Mouse (Mus musculus) MEL (cell line): Measurements from ENCODE around the gene Spatc1l.

Source experiments
- CTCF ChIP-seq, 3 experiments: IDR thresholded peaks in 2 of 3; conservative IDR thresholded peaks in 1 of 3; 2 replicates each; pipeline ENCODE4 v1.5.1; 2011 to 2012; ENCODE audit warnings: low read length in 3 of 3, low read depth in 2 of 3, mild to moderate bottlenecking in 2 of 3, improper control_type of control experiment in 1 of 3, inconsistent platforms in 1 of 3, mixed read lengths in 1 of 3, moderate library complexity in 1 of 3; ENCODE audit not compliant: control insufficient read depth in 1 of 3, insufficient read depth in 1 of 3, poor library complexity in 1 of 3, severe bottlenecking in 1 of 3
- ETS1 ChIP-seq: IDR thresholded peaks from 2 replicates; pipeline ENCODE4 v1.6.1; 2012; ENCODE audit warnings: low read depth, mild to moderate bottlenecking, inconsistent platforms, low read length, improper control_type of control experiment, moderate library complexity
- GABPA ChIP-seq: IDR thresholded peaks from 2 replicates; pipeline ENCODE4 v1.6.1; 2012; ENCODE audit warnings: low read depth, mild to moderate bottlenecking, inconsistent platforms, low read length, improper control_type of control experiment, moderate library complexity
- NRF1 ChIP-seq: IDR thresholded peaks from 2 replicates; pipeline ENCODE4 v1.6.1; 2014; ENCODE audit warnings: low read depth, mild to moderate bottlenecking, inconsistent platforms, low read length, improper control_type of control experiment, moderate library complexity; ENCODE audit not compliant: poor library complexity, insufficient read depth, severe bottlenecking
- POLR2A ChIP-seq, 2 experiments: IDR thresholded peaks; 2 replicates each; pipeline ENCODE4 v1.6.1; 2011 to 2012; ENCODE audit warnings: low read length in 2 of 2, mild to moderate bottlenecking in 2 of 2, control low read depth in 1 of 2, improper control_type of control experiment in 1 of 2, low read depth in 1 of 2, moderate library complexity in 1 of 2; ENCODE audit not compliant: control insufficient read depth in 1 of 2, insufficient read depth in 1 of 2, poor library complexity in 1 of 2
- TBP ChIP-seq: IDR thresholded peaks from 2 replicates; pipeline ENCODE4 v1.8.0; 2011; ENCODE audit warnings: low read depth, low read length, improper control_type of control experiment
- TCF12 ChIP-seq: IDR thresholded peaks from 2 replicates; pipeline ENCODE4 v1.6.1; 2014; ENCODE audit warnings: low read depth, mild to moderate bottlenecking, inconsistent platforms, low read length, improper control_type of control experiment, moderate library complexity

DNA sequence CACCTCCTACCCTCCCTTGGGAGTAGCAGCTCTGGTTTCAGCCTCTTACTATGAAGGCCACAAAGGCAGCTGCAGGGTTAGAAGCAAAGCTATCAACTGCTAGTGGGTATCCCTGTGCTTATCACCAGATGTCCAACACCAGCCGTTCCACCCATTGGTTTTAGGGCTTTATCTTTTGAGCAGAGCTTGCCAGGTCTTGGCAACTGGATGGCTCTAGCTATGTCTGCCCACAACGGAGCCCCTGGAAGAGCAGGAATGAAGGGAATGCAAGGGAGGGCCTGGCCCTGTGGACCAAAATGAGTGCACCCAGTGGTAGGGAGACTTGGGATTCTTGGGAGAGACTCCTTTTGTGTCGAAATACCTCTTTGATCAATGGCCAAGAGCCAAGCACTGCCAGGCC is 40.6 kb downstream of the Spatc1l start:
- TF ChIP-seq POLR2A (IDR thresholded peaks at IDR 0.05; ENCODE audit: control insufficient read depth in 1 of 2, insufficient read depth in 1 of 2, low read depth in 1 of 2, low read length in 2 of 2, poor library complexity in 1 of 2) (no peak), ETS1 (no peak), TBP (no peak), CTCF (IDR thresholded peaks at IDR 0.05 in 2 of 3, conservative IDR thresholded peaks at IDR 0.05 in 1 of 3; ENCODE audit: control insufficient read depth in 1 of 3, insufficient read depth in 1 of 3, low read depth in 2 of 3, low read length in 3 of 3, poor library complexity in 1 of 3, severe bottlenecking in 1 of 3) (no peak), NRF1 (no peak), TCF12 (no peak), GABPA (no peak)
